Mouse (Mus musculus): ENCODE measurements around the gene Gdf11.
A peak's percentile ranks its signal among the peaks of the same experiment; 100 is the strongest.

Gene Gdf11

GRCm38 (mm10) chr10:128891296-128892094 is at the start of gene Gdf11:
Gdf11 (minus strand) TSS chr10:128891718.
- peak; percentile 40 for DNase-seq (ENCODE audit: low spot score)

GRCm38 (mm10) chr10:128940475-128941061 is 49.0 kb upstream of the Gdf11 start:
- DNase-seq (ENCODE audit: low spot score): no peak

- no peak for DNase-seq (ENCODE audit: low spot score)
Measured at GRCm38 (mm10) chr10:128938974-128939373, 47.5 kb upstream of the Gdf11 start.

- no peak for DNase-seq (ENCODE audit: low spot score)
Measured at GRCm38 (mm10) chr10:128938457-128938856, 46.9 kb upstream of the Gdf11 start.

- DNase-seq (ENCODE audit: low spot score): no peak
Measured at GRCm38 (mm10) chr10:128937756-128938390, 46.4 kb upstream of the Gdf11 start.

GRCm38 (mm10) chr10:128935826-128936440 is 44.4 kb upstream of the Gdf11 start:
- no peak for DNase-seq (ENCODE audit: low spot score)

GRCm38 (mm10) chr10:128934997-128935787 is 43.7 kb upstream of the Gdf11 start:
- DNase-seq (ENCODE audit: low spot score): no peak

GRCm38 (mm10) chr10:128933976-128934721 is 42.6 kb upstream of the Gdf11 start:
- DNase-seq (ENCODE audit: low spot score): no peak

GRCm38 (mm10) chr10:128933574-128933973 is 42.1 kb upstream of the Gdf11 start, which contains the start of gene Itga7:
Itga7 (plus strand) TSS chr10:128933818.
- no peak for DNase-seq (ENCODE audit: low spot score)

GRCm38 (mm10) chr10:128931441-128931840 is 39.9 kb upstream of the Gdf11 start:
- DNase-seq (ENCODE audit: low spot score): no peak

- no peak for DNase-seq (ENCODE audit: low spot score)
Measured at GRCm38 (mm10) chr10:128929638-128930378, 38.3 kb upstream of the Gdf11 start.

GRCm38 (mm10) chr10:128928356-128928755 is 36.8 kb upstream of the Gdf11 start:
- DNase-seq (ENCODE audit: low spot score): no peak

GRCm38 (mm10) chr10:128923935-128924334 is 32.4 kb upstream of the Gdf11 start, which contains the start of gene Bloc1s1:
Bloc1s1 (minus strand) TSS chr10:128924035.
- no peak for DNase-seq (ENCODE audit: low spot score)

GRCm38 (mm10) chr10:128923013-128923691 is 31.6 kb upstream of the Gdf11 start:
- peak; percentile 96 for DNase-seq (ENCODE audit: low spot score)

- no peak for DNase-seq (ENCODE audit: low spot score)
Measured at GRCm38 (mm10) chr10:128922822-128923012, 31.2 kb upstream of the Gdf11 start, which contains the start of gene Rdh5. Rdh5 (minus strand) TSS chr10:128922888.

GRCm38 (mm10) chr10:128921883-128922821 is 30.6 kb upstream of the Gdf11 start:
- no peak for DNase-seq (ENCODE audit: low spot score)

GRCm38 (mm10) chr10:128921251-128921650 is 29.7 kb upstream of the Gdf11 start:
- no peak for DNase-seq (ENCODE audit: low spot score)

- no peak for DNase-seq (ENCODE audit: low spot score)
Measured at GRCm38 (mm10) chr10:128920736-128921161, 29.2 kb upstream of the Gdf11 start.

GRCm38 (mm10) chr10:128919966-128920365 is 28.4 kb upstream of the Gdf11 start:
- no peak for DNase-seq (ENCODE audit: low spot score)
